Mouse (Mus musculus) left cerebral cortex, postnatal 4 days (tissue): ENCODE data around the gene Ring1. TPM values are rescaled to one million over a fixed set of nuclear protein-coding genes. Genes with fewer than 3 reads are reported as not detected.
"Not testable (repeated sequence)": the region's sequence is repeated elsewhere in the genome, so short reads cannot be mapped to it uniquely, and the experiment has no call there.

Experiments used
- DNase-seq: peaks from one replicate; pipeline ENCODE4 v3.0.0-alpha.2; 2022
- intact Hi-C: fragments of 180-260 bp; cut with DNase I; formaldehyde crosslinking; loops from one replicate; pipeline ENCODE4 v1.15.1; 2025
- total RNA-seq, 2 experiments: library from RNA; stranded (reverse); gene quantifications; 2 replicates each; pipeline ENCODE4 v1.2.3; 2021

Ring1 gene
- total RNA-seq, 2 experiments from 2014 or later = 23.6 to 28.2 TPM

DNA sequence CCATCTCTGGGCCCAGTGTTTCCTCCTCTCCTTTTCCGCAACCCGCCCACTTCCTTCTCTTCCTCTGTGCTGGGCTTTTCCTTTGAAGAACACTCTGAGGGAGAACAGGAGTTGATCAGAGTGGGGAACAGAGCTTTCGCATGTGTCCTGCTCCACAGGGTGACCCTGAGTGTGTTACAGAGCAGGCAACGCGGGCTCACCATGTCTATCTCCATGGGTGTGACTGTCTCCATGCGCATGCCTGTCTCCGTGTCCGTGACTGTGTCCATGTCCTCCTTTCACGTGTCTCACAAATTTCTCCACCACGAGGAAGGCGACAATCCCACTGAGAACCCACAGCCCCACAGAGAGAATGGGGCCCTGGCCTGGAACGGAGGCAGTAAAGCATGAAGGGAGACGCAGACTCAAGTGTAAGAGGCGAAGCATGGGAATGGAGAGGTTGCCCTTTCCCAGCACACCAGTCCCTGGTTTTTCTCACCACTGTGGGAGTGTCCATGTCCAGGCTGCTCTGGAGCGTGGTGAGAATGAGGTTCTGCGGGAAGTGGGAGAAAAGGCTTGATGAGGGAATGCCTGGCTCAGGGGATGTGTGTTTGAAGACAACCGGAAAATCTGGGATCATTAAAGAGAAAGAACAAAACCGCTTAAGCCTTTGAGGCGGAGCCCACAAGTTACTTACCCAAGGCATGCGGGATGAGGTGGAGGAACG is 5.6 kb upstream of the Ring1 start:
- intact Hi-C loops = loop anchor here (5.0 kb wide), 1 partner anchor 567 kb away; the partner anchor contains the start of gene Ager
- DNase-seq = no peak

GRCm38 (mm10) chr17:34029150-34029889 is 4.8 kb upstream of the Ring1 start:
- DNase-seq = no peak
- intact Hi-C loops = no loop called here

- no peak for DNase-seq
- intact Hi-C loops = no loop called here
Observed at GRCm38 (mm10) chr17:34028501-34029149, 4.1 kb upstream of the Ring1 start.

- intact Hi-C loops = no loop called here
- DNase-seq = peak; percentile 95
Observed at GRCm38 (mm10) chr17:34027656-34028223, 3.3 kb upstream of the Ring1 start, which contains the start of gene H2-Ke6. Gene H2-Ke6 (minus strand): TSS chr17:34028060.

DNA sequence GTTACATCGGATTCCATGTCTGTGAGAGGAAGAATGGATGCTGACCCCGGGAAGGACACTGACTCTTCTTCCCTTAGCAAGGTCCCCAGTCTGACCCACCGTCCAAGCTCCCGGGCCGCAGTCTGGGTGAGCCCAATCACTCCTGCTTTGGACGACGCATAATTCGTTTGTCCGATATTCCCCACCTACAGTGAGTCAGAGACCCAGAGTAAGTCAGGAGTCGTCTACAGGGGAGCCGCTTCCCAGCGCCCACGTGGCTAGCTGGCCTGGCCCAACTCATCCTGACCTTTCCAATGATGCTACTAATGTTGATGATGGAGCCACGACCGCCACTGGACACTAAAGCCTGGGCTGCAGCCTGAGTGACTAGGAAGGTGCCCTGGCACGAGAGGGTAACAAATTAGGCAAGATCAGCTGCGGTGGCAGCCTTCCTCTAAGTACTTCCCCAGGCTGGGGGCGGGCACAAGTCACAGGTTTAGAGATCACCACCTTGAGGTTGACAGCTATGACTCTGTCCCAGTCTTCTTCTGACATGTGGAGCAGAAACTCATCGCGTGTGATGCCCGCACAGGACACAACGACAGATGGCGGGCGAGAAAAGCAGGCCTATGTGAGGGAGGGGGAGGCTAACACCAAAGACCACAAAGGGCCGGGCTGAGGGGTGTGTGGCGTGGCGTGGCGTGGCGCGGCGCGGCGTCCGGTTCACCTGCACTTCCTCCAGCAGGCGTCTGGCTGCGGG is 2.6 kb upstream of the Ring1 start:
- intact Hi-C loops = no loop called here
- peak; percentile 51 for DNase-seq

DNA sequence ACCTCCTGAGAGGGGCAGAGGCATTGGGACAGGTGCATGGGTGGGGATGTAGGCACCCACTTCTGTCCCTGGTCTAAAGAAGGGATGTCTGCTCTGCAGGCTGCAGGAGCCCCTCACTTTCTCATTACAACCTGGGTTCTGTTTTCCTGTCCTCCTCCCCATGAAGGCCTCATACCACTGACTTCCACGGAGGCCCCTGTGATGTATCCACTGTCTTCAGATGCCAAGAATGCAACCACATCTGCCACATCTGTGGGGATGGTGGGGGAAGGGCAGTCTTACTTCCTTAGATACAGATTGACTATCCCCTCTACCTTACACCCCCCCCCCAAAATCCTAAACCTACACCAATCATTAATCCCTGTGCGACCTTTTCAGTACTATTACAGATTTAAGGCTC is 1.7 kb upstream of the Ring1 start:
- DNase-seq = no peak
- intact Hi-C loops = no loop called here

DNA sequence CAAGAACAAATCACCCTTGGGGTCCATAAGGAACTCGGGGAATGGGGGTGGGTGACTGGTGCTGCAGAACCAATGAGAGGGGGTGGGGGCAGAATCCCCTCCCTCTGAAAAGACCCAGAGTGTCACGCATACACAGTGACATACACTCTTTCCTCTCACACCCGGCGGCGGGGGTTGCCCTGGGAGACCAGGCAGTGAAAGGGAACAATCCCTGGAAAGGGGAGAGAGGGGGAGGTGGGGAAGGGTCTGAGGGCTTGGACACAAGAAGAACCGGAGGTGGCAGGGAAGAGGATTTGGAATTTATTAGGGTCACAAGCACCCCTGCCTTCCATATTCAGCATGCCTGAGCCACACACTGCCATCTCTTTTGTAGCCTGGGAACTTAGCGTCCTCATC is 1.3 kb upstream of the Ring1 start:
- DNase-seq = peak; percentile 73
- intact Hi-C loops = no loop called here

DNA sequence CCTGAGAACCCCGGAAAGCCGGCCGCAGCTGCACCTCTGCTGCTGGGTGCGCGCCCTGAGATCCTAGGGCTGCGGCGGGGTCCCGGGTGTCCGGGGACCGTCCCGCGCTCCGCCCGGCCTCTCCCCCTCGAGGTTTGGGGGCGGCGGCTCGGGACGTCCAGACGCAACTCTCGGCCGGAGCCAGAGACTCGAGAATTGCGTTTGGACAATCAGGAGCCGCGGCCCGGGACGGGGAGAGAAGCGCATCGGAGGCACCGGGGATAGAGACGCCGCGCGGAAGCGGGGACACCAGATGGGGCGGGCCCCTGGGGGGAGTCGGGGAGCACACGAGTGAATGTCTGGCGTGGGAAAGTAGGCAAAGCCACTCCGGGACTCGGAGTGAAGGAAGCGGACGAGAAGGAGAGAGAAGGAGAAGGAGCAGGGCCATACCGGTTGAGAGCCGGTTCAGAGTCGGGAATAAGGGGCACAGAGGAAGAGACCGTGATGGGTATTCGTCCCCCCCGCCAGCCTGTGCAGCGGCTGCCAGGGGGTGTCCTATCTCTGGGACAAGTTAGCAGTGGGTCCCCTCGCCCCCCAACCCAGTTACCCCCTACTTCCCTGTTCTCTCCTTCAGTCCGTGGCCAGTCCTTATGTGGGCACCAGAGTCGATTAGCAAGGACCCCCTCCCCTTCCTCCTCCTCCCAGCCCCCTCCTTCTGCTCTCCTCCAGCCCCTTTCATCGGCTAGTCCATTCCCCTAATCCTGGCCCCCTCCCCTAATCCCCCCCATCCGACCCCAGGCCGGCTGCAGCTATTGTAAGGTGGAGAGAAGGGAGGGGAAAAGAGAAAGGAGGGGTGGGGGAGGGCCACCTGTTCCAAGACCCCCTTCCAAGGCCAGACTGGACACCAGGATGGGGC is 628 bp upstream of the Ring1 start:
- no peak for DNase-seq
- intact Hi-C loops = loop anchor here (5.0 kb wide), 1 partner anchor 68 kb away; the partner anchor contains the start of genes Rps18 and Vps52

GRCm38 (mm10) chr17:34023678-34024077 is 802 bp downstream of the Ring1 start:
- intact Hi-C loops = loop anchor here (5.0 kb wide), 1 partner anchor 66 kb away; the partner anchor contains the start of genes Rps18 and Vps52
- no peak for DNase-seq

- intact Hi-C loops = loop anchor here (5.0 kb wide), 1 partner anchor 66 kb away; the partner anchor contains the start of genes Rps18 and Vps52
- no peak for DNase-seq
Observed at GRCm38 (mm10) chr17:34022987-34023386, 1.5 kb downstream of the Ring1 start.

DNA sequence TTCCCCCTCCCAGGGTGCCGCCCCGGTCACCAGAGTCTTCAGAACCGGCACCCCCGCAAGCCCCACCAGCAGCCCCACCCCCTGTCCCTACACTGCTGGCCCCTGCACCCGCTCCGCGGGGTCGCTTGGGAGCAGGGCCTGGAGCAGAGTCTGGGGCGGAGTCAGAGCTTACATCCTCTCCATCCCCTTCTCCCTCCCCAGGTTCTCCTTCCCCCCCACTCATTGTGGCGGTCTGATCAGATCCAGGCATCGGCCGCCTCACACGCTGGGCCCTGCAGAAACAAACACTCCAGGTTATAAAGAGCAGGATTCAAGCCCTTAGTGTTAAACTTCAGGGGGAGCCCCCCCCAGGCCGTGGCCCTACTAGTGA is 2.1 kb downstream of the Ring1 start:
- intact Hi-C loops = loop anchor here (5.0 kb wide), 1 partner anchor 65 kb away; the partner anchor contains the start of genes Rps18 and Vps52
- no peak for DNase-seq

DNA sequence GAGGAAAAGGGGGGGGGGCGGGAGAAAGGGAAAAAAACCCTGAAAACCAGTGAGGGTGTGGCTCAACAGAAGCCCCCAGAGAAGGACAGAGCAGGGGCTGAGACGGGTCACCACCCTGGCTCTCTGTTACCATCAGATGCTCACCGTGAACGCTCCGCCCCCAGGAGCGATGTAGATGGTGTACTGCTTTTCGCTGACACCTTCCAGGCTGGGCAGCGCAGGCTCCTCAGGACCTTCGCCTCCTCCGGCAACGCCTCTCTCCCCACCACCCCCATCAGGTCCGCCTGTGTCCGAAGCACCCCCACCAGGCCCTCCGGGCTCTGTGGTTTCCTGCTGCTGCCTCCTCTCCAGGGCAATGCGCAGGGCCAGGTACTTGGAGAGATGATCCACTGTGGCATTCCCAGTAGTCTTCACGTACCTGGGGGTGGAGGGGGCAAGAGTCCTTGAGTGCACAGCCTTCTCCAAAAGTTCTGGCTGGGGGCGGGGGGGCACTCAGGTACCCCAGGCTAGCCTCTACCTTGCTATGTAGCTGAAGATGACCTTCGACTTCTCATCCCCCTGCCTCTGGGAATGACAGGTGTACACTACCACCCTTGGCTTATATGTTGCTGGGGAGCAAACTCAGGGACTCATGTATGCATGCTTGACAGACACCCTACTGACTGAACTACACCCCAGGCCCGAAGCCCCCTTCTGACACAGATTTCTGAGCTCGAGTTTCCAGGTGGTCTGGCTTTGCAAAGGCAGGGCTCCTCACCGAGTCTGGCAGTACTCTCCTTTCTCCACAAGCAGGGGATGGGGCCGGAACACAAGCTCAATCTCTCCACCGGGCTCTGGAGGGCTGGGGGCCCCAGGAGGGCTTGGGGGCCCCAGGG is 2.7 kb downstream of the Ring1 start:
- intact Hi-C loops = loop anchor here (5.0 kb wide), 1 partner anchor 64 kb away; the partner anchor contains the start of genes Rps18 and Vps52
- DNase-seq = no peak

- DNase-seq = no peak
- intact Hi-C loops = no loop called here
Observed at GRCm38 (mm10) chr17:34013436-34013835, 11.0 kb downstream of the Ring1 start.

- DNase-seq = no peak
- intact Hi-C loops = no loop called here
Observed at GRCm38 (mm10) chr17:34010156-34010555, 14.3 kb downstream of the Ring1 start.

DNA sequence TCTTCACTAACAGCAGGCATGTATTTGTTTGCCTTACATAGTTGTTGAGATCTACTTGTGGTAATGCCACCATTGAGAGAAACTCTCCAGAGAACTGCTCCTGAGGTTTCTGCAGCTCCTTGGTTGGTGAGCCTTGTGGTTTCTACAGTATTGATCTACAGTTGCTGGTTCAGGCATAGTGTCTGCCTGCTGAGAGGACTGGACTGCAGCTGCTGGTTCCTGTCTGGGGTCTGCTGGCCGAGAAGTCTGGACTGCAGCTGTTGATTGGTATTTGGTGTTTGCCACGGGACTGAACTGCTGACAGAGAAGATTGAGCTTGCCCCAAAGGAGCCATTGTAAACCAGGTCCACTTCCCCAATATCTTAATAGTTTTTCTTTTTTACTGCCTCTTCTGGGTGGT is 17.9 kb downstream of the Ring1 start:
- intact Hi-C loops = no loop called here
- no peak for DNase-seq

GRCm38 (mm10) chr17:34003426-34003825 is 21.1 kb downstream of the Ring1 start:
- intact Hi-C loops = no loop called here
- peak; percentile 47 for DNase-seq

DNA sequence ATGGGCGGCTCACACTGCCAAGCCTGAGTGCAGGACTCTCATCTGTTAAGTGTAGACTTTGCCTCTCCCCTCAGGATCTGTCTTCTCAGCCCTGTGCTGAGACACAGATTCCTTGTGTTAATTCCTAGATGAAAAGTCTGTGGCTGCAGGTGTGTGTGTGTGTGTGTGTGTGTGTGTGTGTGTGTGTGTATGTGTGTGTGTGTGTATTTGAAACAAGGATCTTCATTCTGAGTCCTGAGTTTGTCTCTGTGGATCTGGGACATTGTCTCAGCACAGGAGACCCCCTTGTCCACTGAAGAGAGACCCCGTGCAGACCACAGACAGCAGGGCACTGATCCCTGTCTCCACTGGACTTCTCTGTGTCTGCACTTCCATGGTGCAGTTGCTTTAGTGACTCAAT is 23.7 kb downstream of the Ring1 start:
- intact Hi-C loops, DNase-seq: not testable (repeated sequence)

GRCm38 (mm10) chr17:34000150-34000537 is 24.3 kb downstream of the Ring1 start, which contains the start of gene H2-K1:
Gene H2-K1 (minus strand): TSS chr17:34000347.
- intact Hi-C loops = no loop called here
- peak; percentile 60 for DNase-seq
